Mouse (Mus musculus): ENCODE data around the gene Ift52. TPM values are rescaled to one million over a fixed set of nuclear protein-coding genes. Genes with fewer than 3 reads are reported as not detected.
A peak's percentile ranks its signal among the peaks of the same experiment; 100 is the strongest.

Ift52 gene
- polyA plus RNA-seq, 1 experiment from 2014 or later = 46.8 TPM

- ATAC-seq (ENCODE audit: insufficient number of reproducible peaks, low FRiP score, low TSS enrichment, low read depth) = no peak
- no peak overlapping the region for H3K4me2 ChIP-seq
- H3K9me3 ChIP-seq = no peaks in the 10 kb centered on the region
- H3K4me1 ChIP-seq = no peaks in the 10 kb centered on the region
- 82% methylated on average over 8 of the region's 8 CpGs for WGBS
- no peak overlapping the region for H3K9ac ChIP-seq
- peaks cover 34% of the 10 kb centered on the region for H3K36me3 ChIP-seq
- H3K27ac ChIP-seq = no peak overlapping the region
- H3K4me3 ChIP-seq = no peak overlapping the region
- H3K27me3 ChIP-seq = no peaks in the 10 kb centered on the region
These were observed 44.3 kb downstream of the Ift52 start for GRCm38 (mm10) chr2:163061203-163062118.

- ATAC-seq (ENCODE audit: insufficient number of reproducible peaks, low FRiP score, low TSS enrichment, low read depth) = no peak
- Histone ChIP-seq H3K4me2 (no peak overlapping the region), H3K9me3 (no peaks in the 10 kb centered on the region), H3K36me3 (peaks cover 34% of the 10 kb centered on the region), H3K27ac (no peak overlapping the region), H3K4me3 (no peak overlapping the region), H3K27me3 (no peaks in the 10 kb centered on the region), H3K4me1 (no peaks in the 10 kb centered on the region), H3K9ac (no peak overlapping the region)
- 80% methylated on average over 6 of the region's 6 CpGs for WGBS
These were observed 45.0 kb downstream of the Ift52 start for GRCm38 (mm10) chr2:163062119-163062508.

GRCm38 (mm10) chr2:163066326-163066725, 49.2 kb downstream of the Ift52 start:
- no peak overlapping the region for H3K4me2 ChIP-seq
- no peaks in the 10 kb centered on the region for H3K4me1 ChIP-seq
- peaks cover 41% of the 10 kb centered on the region for H3K36me3 ChIP-seq
- H3K9ac ChIP-seq = no peak overlapping the region
- ATAC-seq (ENCODE audit: insufficient number of reproducible peaks, low FRiP score, low TSS enrichment, low read depth) = no peak
- H3K9me3 ChIP-seq = no peaks in the 10 kb centered on the region
- no peak overlapping the region for H3K4me3 ChIP-seq
- no peak overlapping the region for H3K27ac ChIP-seq
- WGBS = 95% methylated on average over 6 of the region's 6 CpGs
- H3K27me3 ChIP-seq = no peaks in the 10 kb centered on the region

GRCm38 (mm10) chr2:163067233-163067632, 50.1 kb downstream of the Ift52 start:
- H3K27me3 ChIP-seq = no peaks in the 10 kb centered on the region
- peaks cover 39% of the 10 kb centered on the region for H3K36me3 ChIP-seq
- no peaks in the 10 kb centered on the region for H3K4me1 ChIP-seq
- no peak overlapping the region for H3K27ac ChIP-seq
- no peak overlapping the region for H3K4me2 ChIP-seq
- no peak for ATAC-seq (ENCODE audit: insufficient number of reproducible peaks, low FRiP score, low TSS enrichment, low read depth)
- H3K4me3 ChIP-seq = no peak overlapping the region
- no peak overlapping the region for H3K9ac ChIP-seq
- WGBS = 97% methylated on average over 1 of the region's 1 CpGs
- H3K9me3 ChIP-seq = no peaks in the 10 kb centered on the region

GRCm38 (mm10) chr2:163070213-163070612, 53.1 kb downstream of the Ift52 start:
- H3K4me1 ChIP-seq = no peaks in the 10 kb centered on the region
- no peaks in the 10 kb centered on the region for H3K27me3 ChIP-seq
- 83% methylated on average over 3 of the region's 3 CpGs for WGBS
- H3K4me2 ChIP-seq = no peak overlapping the region
- peaks cover 40% of the 10 kb centered on the region for H3K36me3 ChIP-seq
- ATAC-seq (ENCODE audit: insufficient number of reproducible peaks, low FRiP score, low TSS enrichment, low read depth) = no peak
- H3K4me3 ChIP-seq = no peak overlapping the region
- H3K9me3 ChIP-seq = no peaks in the 10 kb centered on the region
- no peak overlapping the region for H3K27ac ChIP-seq
- H3K9ac ChIP-seq = no peak overlapping the region

GRCm38 (mm10) chr2:163071590-163071989, 54.4 kb downstream of the Ift52 start:
- peaks cover 40% of the 10 kb centered on the region for H3K36me3 ChIP-seq
- H3K9ac ChIP-seq = no peak overlapping the region
- no peak overlapping the region for H3K27ac ChIP-seq
- WGBS = 83% methylated on average over 3 of the region's 3 CpGs
- no peaks in the 10 kb centered on the region for H3K9me3 ChIP-seq
- no peaks in the 10 kb centered on the region for H3K27me3 ChIP-seq
- no peaks in the 10 kb centered on the region for H3K4me1 ChIP-seq
- no peak for ATAC-seq (ENCODE audit: insufficient number of reproducible peaks, low FRiP score, low TSS enrichment, low read depth)
- H3K4me2 ChIP-seq = no peak overlapping the region
- no peak overlapping the region for H3K4me3 ChIP-seq

GRCm38 (mm10) chr2:163073023-163073757, 56.0 kb downstream of the Ift52 start:
- H3K36me3 ChIP-seq = peaks cover 43% of the 10 kb centered on the region

GRCm38 (mm10) chr2:163074006-163074405, 56.9 kb downstream of the Ift52 start:
- no peak overlapping the region for H3K9ac ChIP-seq
- WGBS = 76% methylated on average over 7 of the region's 7 CpGs

More at GRCm38 (mm10) chr2:163073023-163073757, 56.0 kb downstream of the Ift52 start:
- Histone ChIP-seq H3K9me3 (no peaks in the 10 kb centered on the region), H3K9ac (no peak overlapping the region), H3K4me1 (no peaks in the 10 kb centered on the region), H3K27me3 (no peaks in the 10 kb centered on the region), H3K4me2 (no peak overlapping the region), H3K4me3 (no peak overlapping the region), H3K27ac (no peak overlapping the region)
- 89% methylated on average over 9 of the region's 9 CpGs for WGBS
- no peak for ATAC-seq (ENCODE audit: insufficient number of reproducible peaks, low FRiP score, low TSS enrichment, low read depth)

GRCm38 (mm10) chr2:163074808-163075207, 57.7 kb downstream of the Ift52 start:
- H3K4me1 ChIP-seq = no peaks in the 10 kb centered on the region
- no peak overlapping the region for H3K4me3 ChIP-seq
- 93% methylated on average over 12 of the region's 12 CpGs for WGBS
- H3K36me3 ChIP-seq = peaks cover 51% of the 10 kb centered on the region
- H3K4me2 ChIP-seq = no peak overlapping the region
- no peak overlapping the region for H3K9ac ChIP-seq
- H3K27me3 ChIP-seq = no peaks in the 10 kb centered on the region
- no peaks in the 10 kb centered on the region for H3K9me3 ChIP-seq
- no peak overlapping the region for H3K27ac ChIP-seq
- 0 out of 2 replicates have a peak, but pooled peaks have one; percentile 28 for ATAC-seq (ENCODE audit: insufficient number of reproducible peaks, low FRiP score, low TSS enrichment, low read depth)

More at GRCm38 (mm10) chr2:163074006-163074405, 56.9 kb downstream of the Ift52 start:
- Histone ChIP-seq H3K27ac (no peak overlapping the region), H3K4me3 (no peak overlapping the region), H3K27me3 (no peaks in the 10 kb centered on the region), H3K4me2 (no peak overlapping the region), H3K36me3 (peaks cover 44% of the 10 kb centered on the region), H3K4me1 (no peaks in the 10 kb centered on the region), H3K9me3 (no peaks in the 10 kb centered on the region)
- no peak for ATAC-seq (ENCODE audit: insufficient number of reproducible peaks, low FRiP score, low TSS enrichment, low read depth)

GRCm38 (mm10) chr2:163075234-163075633, 58.1 kb downstream of the Ift52 start:
- Histone ChIP-seq H3K27ac (no peak overlapping the region), H3K4me1 (no peaks in the 10 kb centered on the region), H3K36me3 (peaks cover 52% of the 10 kb centered on the region), H3K4me2 (no peak overlapping the region), H3K9me3 (no peaks in the 10 kb centered on the region), H3K9ac (no peak overlapping the region), H3K27me3 (no peaks in the 10 kb centered on the region), H3K4me3 (no peak overlapping the region)
- WGBS = 81% methylated on average over 3 of the region's 3 CpGs
- ATAC-seq (ENCODE audit: insufficient number of reproducible peaks, low FRiP score, low TSS enrichment, low read depth) = no peak

- no peaks in the 10 kb centered on the region for H3K27me3 ChIP-seq
- H3K9me3 ChIP-seq = no peaks in the 10 kb centered on the region
- H3K4me2 ChIP-seq = no peak overlapping the region
- ATAC-seq (ENCODE audit: insufficient number of reproducible peaks, low FRiP score, low TSS enrichment, low read depth) = no peak
- H3K4me3 ChIP-seq = no peak overlapping the region
- H3K4me1 ChIP-seq = no peaks in the 10 kb centered on the region
- H3K9ac ChIP-seq = no peak overlapping the region
- H3K27ac ChIP-seq = no peak overlapping the region
- H3K36me3 ChIP-seq = peaks cover 37% of the 10 kb centered on the region
- 89% methylated on average over 4 of the region's 4 CpGs for WGBS
These were observed 61.9 kb downstream of the Ift52 start for GRCm38 (mm10) chr2:163079041-163079440.

- 61% methylated on average over 5 of the region's 5 CpGs for WGBS
- no peaks in the 10 kb centered on the region for H3K9me3 ChIP-seq
- no peak for ATAC-seq (ENCODE audit: insufficient number of reproducible peaks, low FRiP score, low TSS enrichment, low read depth)
- no peak overlapping the region for H3K9ac ChIP-seq
- no peak overlapping the region for H3K4me2 ChIP-seq
- H3K27me3 ChIP-seq = no peaks in the 10 kb centered on the region
- H3K27ac ChIP-seq = no peak overlapping the region
- H3K4me3 ChIP-seq = no peak overlapping the region
- no peaks in the 10 kb centered on the region for H3K4me1 ChIP-seq
- peaks cover 16% of the 10 kb centered on the region for H3K36me3 ChIP-seq
These were observed 65.4 kb downstream of the Ift52 start for GRCm38 (mm10) chr2:163082591-163082990.

Measured in limb, embryonic 15.5 days (tissue).